Mouse (Mus musculus): ENCODE results near the gene Hic1. TPM values are rescaled to one million over a fixed set of nuclear protein-coding genes. Genes with fewer than 3 reads are reported as not detected.

Gene Hic1
- polyA plus RNA-seq, 1 experiment from 2014 or later = 3.2 TPM

GRCm38 (mm10) chr11:75160954-75161353, 8.4 kb downstream of the Hic1 start:
- peaks cover 19% of the 10 kb centered on the region for H3K4me1 ChIP-seq (replicated peaks; ENCODE audit: control insufficient read depth, insufficient read depth, low read length)
- no peak overlapping the region for H3K27ac ChIP-seq (ENCODE audit: low read depth, low read length)
- no peak overlapping the region for H3K4me2 ChIP-seq
- H3K36me3 ChIP-seq (ENCODE audit: control insufficient read depth, insufficient read depth, low read length) = peaks cover 4% of the 10 kb centered on the region; the same call in 1 of the 2 replicates
- no peak for DNase-seq (ENCODE audit: low spot score)
- no peak for ATAC-seq (replicated peaks; ENCODE audit: low FRiP score)
- H3K27me3 ChIP-seq (replicated peaks; ENCODE audit: control insufficient read depth, insufficient read depth, low read length) = peaks cover 16% of the 10 kb centered on the region
- WGBS = 78% methylated on average over 7 of the region's 7 CpGs
- H3K9me3 ChIP-seq (ENCODE audit: control insufficient read depth, low read length) = no peaks in the 10 kb centered on the region
- no peak overlapping the region for H3K4me3 ChIP-seq (ENCODE audit: low read depth, low read length)
- H3K9ac ChIP-seq (ENCODE audit: low read depth, low read length) = no peak overlapping the region

GRCm38 (mm10) chr11:75159564-75159963, 9.8 kb downstream of the Hic1 start:
- no peak overlapping the region for H3K9ac ChIP-seq (ENCODE audit: low read depth, low read length)
- H3K27ac ChIP-seq (ENCODE audit: low read depth, low read length) = no peak overlapping the region
- H3K4me1 ChIP-seq (replicated peaks; ENCODE audit: control insufficient read depth, insufficient read depth, low read length) = peaks cover 6% of the 10 kb centered on the region
- ATAC-seq (replicated peaks; ENCODE audit: low FRiP score) = no peak
- H3K36me3 ChIP-seq (ENCODE audit: control insufficient read depth, insufficient read depth, low read length) = peaks cover 4% of the 10 kb centered on the region; the same call in 1 of the 2 replicates
- no peak overlapping the region for H3K4me2 ChIP-seq
- 50% methylated on average over 2 of the region's 2 CpGs for WGBS
- no peak for DNase-seq (ENCODE audit: low spot score)
- no peak overlapping the region for H3K4me3 ChIP-seq (ENCODE audit: low read depth, low read length)
- H3K9me3 ChIP-seq (ENCODE audit: control insufficient read depth, low read length) = no peaks in the 10 kb centered on the region
- peaks cover 2% of the 10 kb centered on the region for H3K27me3 ChIP-seq (replicated peaks; ENCODE audit: control insufficient read depth, insufficient read depth, low read length)

- Histone ChIP-seq H3K36me3 (ENCODE audit: control insufficient read depth, insufficient read depth, low read length) (peaks cover 3% of the 10 kb centered on the region; the same call in 1 of the 2 replicates), H3K4me2 (no peak overlapping the region), H3K9ac (ENCODE audit: low read depth, low read length) (no peak overlapping the region), H3K9me3 (ENCODE audit: control insufficient read depth, low read length) (no peaks in the 10 kb centered on the region), H3K27me3 (replicated peaks; ENCODE audit: control insufficient read depth, insufficient read depth, low read length) (no peaks in the 10 kb centered on the region), H3K4me1 (replicated peaks; ENCODE audit: control insufficient read depth, insufficient read depth, low read length) (peaks cover 8% of the 10 kb centered on the region), H3K4me3 (ENCODE audit: low read depth, low read length) (no peak overlapping the region), H3K27ac (ENCODE audit: low read depth, low read length) (no peak overlapping the region)
- ATAC-seq (replicated peaks; ENCODE audit: low FRiP score) (no peak), DNase-seq (ENCODE audit: low spot score) (no peak)
- WGBS = 94% methylated on average over 14 of the region's 14 CpGs
Observed at GRCm38 (mm10) chr11:75158432-75158831, 10.9 kb downstream of the Hic1 start.

- Histone ChIP-seq H3K27me3 (replicated peaks; ENCODE audit: control insufficient read depth, insufficient read depth, low read length) (no peaks in the 10 kb centered on the region), H3K9ac (ENCODE audit: low read depth, low read length) (no peak overlapping the region), H3K9me3 (ENCODE audit: control insufficient read depth, low read length) (no peaks in the 10 kb centered on the region), H3K4me1 (replicated peaks; ENCODE audit: control insufficient read depth, insufficient read depth, low read length) (peaks cover 8% of the 10 kb centered on the region), H3K27ac (ENCODE audit: low read depth, low read length) (no peak overlapping the region), H3K4me2 (no peak overlapping the region), H3K36me3 (ENCODE audit: control insufficient read depth, insufficient read depth, low read length) (no peaks in the 10 kb centered on the region), H3K4me3 (ENCODE audit: low read depth, low read length) (no peak overlapping the region)
- ATAC-seq (replicated peaks; ENCODE audit: low FRiP score) (no peak), DNase-seq (ENCODE audit: low spot score) (no peak)
- WGBS = 50% methylated on average over 2 of the region's 2 CpGs
Observed at GRCm38 (mm10) chr11:75157901-75158300, 11.4 kb downstream of the Hic1 start.

GRCm38 (mm10) chr11:75157037-75157436, 12.3 kb downstream of the Hic1 start:
- ATAC-seq (replicated peaks; ENCODE audit: low FRiP score) = no peak
- DNase-seq (ENCODE audit: low spot score) = no peak
- Histone ChIP-seq H3K9me3 (ENCODE audit: control insufficient read depth, low read length) (no peaks in the 10 kb centered on the region), H3K4me2 (no peak overlapping the region), H3K9ac (ENCODE audit: low read depth, low read length) (no peak overlapping the region), H3K27ac (ENCODE audit: low read depth, low read length) (no peak overlapping the region), H3K4me3 (ENCODE audit: low read depth, low read length) (no peak overlapping the region), H3K36me3 (ENCODE audit: control insufficient read depth, insufficient read depth, low read length) (no peaks in the 10 kb centered on the region), H3K4me1 (replicated peaks; ENCODE audit: control insufficient read depth, insufficient read depth, low read length) (peaks cover 11% of the 10 kb centered on the region), H3K27me3 (replicated peaks; ENCODE audit: control insufficient read depth, insufficient read depth, low read length) (no peaks in the 10 kb centered on the region)
- 75% methylated on average over 4 of the region's 4 CpGs for WGBS

- no peak overlapping the region for H3K4me2 ChIP-seq
- no peak overlapping the region for H3K4me3 ChIP-seq (ENCODE audit: low read depth, low read length)
- DNase-seq (ENCODE audit: low spot score) = no peak
- no peak overlapping the region for H3K27ac ChIP-seq (ENCODE audit: low read depth, low read length)
- no peaks in the 10 kb centered on the region for H3K9me3 ChIP-seq (ENCODE audit: control insufficient read depth, low read length)
- H3K9ac ChIP-seq (ENCODE audit: low read depth, low read length) = no peak overlapping the region
- ATAC-seq (replicated peaks; ENCODE audit: low FRiP score) = no peak
- WGBS = 62% methylated on average over 5 of the region's 5 CpGs
- H3K4me1 ChIP-seq (replicated peaks; ENCODE audit: control insufficient read depth, insufficient read depth, low read length) = peaks cover 11% of the 10 kb centered on the region
- no peaks in the 10 kb centered on the region for H3K36me3 ChIP-seq (ENCODE audit: control insufficient read depth, insufficient read depth, low read length)
- no peaks in the 10 kb centered on the region for H3K27me3 ChIP-seq (replicated peaks; ENCODE audit: control insufficient read depth, insufficient read depth, low read length)
Observed at GRCm38 (mm10) chr11:75156416-75156815, 12.9 kb downstream of the Hic1 start.

GRCm38 (mm10) chr11:75155985-75156384, 13.3 kb downstream of the Hic1 start:
- Histone ChIP-seq H3K9me3 (ENCODE audit: control insufficient read depth, low read length) (no peaks in the 10 kb centered on the region), H3K4me1 (replicated peaks; ENCODE audit: control insufficient read depth, insufficient read depth, low read length) (peaks cover 11% of the 10 kb centered on the region), H3K4me2 (no peak overlapping the region), H3K27me3 (replicated peaks; ENCODE audit: control insufficient read depth, insufficient read depth, low read length) (no peaks in the 10 kb centered on the region), H3K4me3 (ENCODE audit: low read depth, low read length) (no peak overlapping the region), H3K36me3 (ENCODE audit: control insufficient read depth, insufficient read depth, low read length) (no peaks in the 10 kb centered on the region), H3K27ac (ENCODE audit: low read depth, low read length) (no peak overlapping the region), H3K9ac (ENCODE audit: low read depth, low read length) (no peak overlapping the region)
- WGBS = 49% methylated on average over 6 of the region's 6 CpGs
- no peak for DNase-seq (ENCODE audit: low spot score)
- ATAC-seq (replicated peaks; ENCODE audit: low FRiP score) = no peak

GRCm38 (mm10) chr11:75154053-75154585, 15.2 kb downstream of the Hic1 start:
- Histone ChIP-seq H3K4me2 (no peak overlapping the region), H3K9me3 (ENCODE audit: control insufficient read depth, low read length) (no peaks in the 10 kb centered on the region), H3K27ac (ENCODE audit: low read depth, low read length) (no peak overlapping the region), H3K4me1 (replicated peaks; ENCODE audit: control insufficient read depth, insufficient read depth, low read length) (peaks cover 11% of the 10 kb centered on the region), H3K36me3 (ENCODE audit: control insufficient read depth, insufficient read depth, low read length) (peaks cover 7% of the 10 kb centered on the region), H3K27me3 (replicated peaks; ENCODE audit: control insufficient read depth, insufficient read depth, low read length) (no peaks in the 10 kb centered on the region), H3K9ac (ENCODE audit: low read depth, low read length) (no peak overlapping the region), H3K4me3 (ENCODE audit: low read depth, low read length) (no peak overlapping the region)
- DNase-seq (ENCODE audit: low spot score) (no peak), ATAC-seq (replicated peaks; ENCODE audit: low FRiP score) (no peak)
- WGBS = 56% methylated on average over 6 of the region's 6 CpGs
